Mouse (Mus musculus) hindbrain, embryonic 13.5 days (tissue): ENCODE data around the gene Slc6a16. TPM values are rescaled to one million over a fixed set of nuclear protein-coding genes. Genes with fewer than 3 reads are reported as not detected.

Experiments used
- ATAC-seq: fragments of 200-750 bp; cut with Nextera tagmentation; 2 replicates; pipeline ENCODE4 v1.8.0; 2017; ENCODE audit warnings: moderate TSS enrichment; ENCODE audit not compliant: low FRiP score
- H3K27ac ChIP-seq: fragments of 300-500 bp; sonication (generic); 2 replicates; pipeline ENCODE4 v1.5.1; 2015; ENCODE audit warnings: inconsistent platforms, mild to moderate bottlenecking, moderate library complexity
- H3K27me3 ChIP-seq: fragments of 300-500 bp; sonication (generic); 2 replicates; pipeline ENCODE4 v1.6.1; 2015; ENCODE audit warnings: mild to moderate bottlenecking, inconsistent platforms
- H3K36me3 ChIP-seq: fragments of 300-500 bp; sonication (generic); 2 replicates; pipeline ENCODE4 v1.6.1; 2015; ENCODE audit warnings: mild to moderate bottlenecking, inconsistent platforms
- H3K4me1 ChIP-seq: fragments of 300-500 bp; sonication (generic); replicated peaks from 2 replicates; pipeline ENCODE4 v1.6.1; 2015; ENCODE audit warnings: inconsistent platforms
- H3K4me2 ChIP-seq: fragments of 300-500 bp; sonication (generic); 2 replicates; pipeline ENCODE4 v1.6.1; 2015; ENCODE audit warnings: inconsistent platforms, mild to moderate bottlenecking, moderate library complexity
- H3K4me3 ChIP-seq: fragments of 300-500 bp; sonication (generic); 2 replicates; pipeline ENCODE4 v1.5.1; 2015; ENCODE audit warnings: mild to moderate bottlenecking, inconsistent platforms
- H3K9ac ChIP-seq: fragments of 300-500 bp; sonication (generic); 2 replicates; pipeline ENCODE4 v1.6.1; 2015; ENCODE audit warnings: mild to moderate bottlenecking, inconsistent platforms
- H3K9me3 ChIP-seq: fragments of 300-500 bp; sonication (generic); 2 replicates; pipeline ENCODE4 v1.6.1; 2016; ENCODE audit warnings: inconsistent platforms
- WGBS: fragments of 180-500 bp; shearing (Covaris S2); methylation state at CpG from one replicate; pipeline ENCODE4 v1.1.7; 2015; 5-methylcytosine and 5-hydroxymethylcytosine counted together
- polyA plus RNA-seq: library from polyadenylated mRNA; unstranded; fragments of >200 nt; fragmentation: Nextera tagmentation; extraction: Ambion mirVana; gene quantifications from 2 replicates; pipeline ENCODE4 v1.2.1, GENCODE M21; 2015

Slc6a16 gene
- polyA plus RNA-seq, 1 experiment from 2014 or later, result 0.38 TPM

GRCm38 (mm10) chr7:45202654-45203053 is 38.2 kb upstream of the Slc6a16 start:
- Histone ChIP-seq H3K4me2 (no peak overlapping the region), H3K36me3 (no peaks in the 10 kb centered on the region), H3K9me3 (no peaks in the 10 kb centered on the region), H3K27ac (no peak overlapping the region), H3K27me3 (peaks cover 13% of the 10 kb centered on the region), H3K4me1 (peaks cover 10% of the 10 kb centered on the region; the same call in 1 of the 2 replicates), H3K4me3 (no peak overlapping the region), H3K9ac (no peak overlapping the region)
- WGBS, result 67% methylated on average over 10 of the region's 10 CpGs
- ATAC-seq, result no peak

GRCm38 (mm10) chr7:45204380-45205143 is 36.3 kb upstream of the Slc6a16 start, which contains the start of gene Ccdc155:
Ccdc155 (minus strand) TSS chr7:45204892.
- peak within 1 kb of the TSS; percentile 62 for H3K4me2 ChIP-seq
- ATAC-seq, result peak; percentile 97
- no peaks in the 10 kb centered on the region for H3K36me3 ChIP-seq
- peak within 1 kb of the TSS; percentile 69 for H3K9ac ChIP-seq
- H3K9me3 ChIP-seq, result no peaks in the 10 kb centered on the region
- H3K27ac ChIP-seq, result peak within 1 kb of the TSS; percentile 88
- peaks cover 5% of the 10 kb centered on the region; the same call in 1 of the 2 replicates for H3K4me1 ChIP-seq
- peaks cover 20% of the 10 kb centered on the region for H3K27me3 ChIP-seq
- WGBS, result 8% methylated on average over 44 of the region's 44 CpGs
- peak within 1 kb of the TSS; percentile 47 for H3K4me3 ChIP-seq

GRCm38 (mm10) chr7:45208260-45208659 is 32.6 kb upstream of the Slc6a16 start:
- H3K36me3 ChIP-seq, result no peaks in the 10 kb centered on the region
- H3K4me3 ChIP-seq, result no peak overlapping the region
- no peak overlapping the region for H3K4me2 ChIP-seq
- H3K4me1 ChIP-seq, result peaks cover 5% of the 10 kb centered on the region; the same call in 1 of the 2 replicates
- 82% methylated on average over 6 of the region's 6 CpGs for WGBS
- H3K9me3 ChIP-seq, result no peaks in the 10 kb centered on the region
- peaks cover 44% of the 10 kb centered on the region for H3K27me3 ChIP-seq
- H3K9ac ChIP-seq, result no peak overlapping the region
- ATAC-seq, result no peak
- H3K27ac ChIP-seq, result no peak overlapping the region

GRCm38 (mm10) chr7:45211070-45211469 is 29.8 kb upstream of the Slc6a16 start:
- Histone ChIP-seq H3K4me2 (no peak overlapping the region), H3K4me1 (peaks cover 6% of the 10 kb centered on the region), H3K9me3 (no peaks in the 10 kb centered on the region), H3K27ac (no peak overlapping the region), H3K4me3 (no peak overlapping the region), H3K27me3 (peaks cover 43% of the 10 kb centered on the region), H3K9ac (no peak overlapping the region), H3K36me3 (no peaks in the 10 kb centered on the region)
- no peak for ATAC-seq
- 80% methylated on average over 10 of the region's 10 CpGs for WGBS

- no peak within 1 kb of the TSS for H3K9ac ChIP-seq
- H3K27ac ChIP-seq, result no peak within 1 kb of the TSS
- peaks cover 14% of the 10 kb centered on the region for H3K4me1 ChIP-seq
- ATAC-seq, result no peak
- no peaks in the 10 kb centered on the region for H3K36me3 ChIP-seq
- WGBS, result 6% methylated on average over 17 of the region's 17 CpGs
- peaks cover 41% of the 10 kb centered on the region for H3K27me3 ChIP-seq
- H3K4me2 ChIP-seq, result peak within 1 kb of the TSS; percentile 21; the same call in 1 of the 2 replicates
- 0 out of 2 replicates have a peak within 1 kb of the TSS, but pooled peaks have one; percentile 5 for H3K4me3 ChIP-seq
- H3K9me3 ChIP-seq, result no peaks in the 10 kb centered on the region
These were observed 29.0 kb upstream of the Slc6a16 start, which contains the start of gene Dkkl1 for GRCm38 (mm10) chr7:45211851-45212251. Dkkl1 (minus strand) TSS chr7:45212147.

- Histone ChIP-seq H3K4me2 (no peak overlapping the region), H3K9me3 (no peaks in the 10 kb centered on the region), H3K27me3 (peaks cover 41% of the 10 kb centered on the region), H3K9ac (no peak overlapping the region), H3K36me3 (no peaks in the 10 kb centered on the region), H3K4me3 (no peak overlapping the region), H3K27ac (no peak overlapping the region), H3K4me1 (peaks cover 19% of the 10 kb centered on the region)
- ATAC-seq, result no peak
- 74% methylated on average over 7 of the region's 7 CpGs for WGBS
These were observed 28.5 kb upstream of the Slc6a16 start for GRCm38 (mm10) chr7:45212356-45212755.

- no peak for ATAC-seq
- Histone ChIP-seq H3K4me3 (no peak overlapping the region), H3K4me2 (no peak overlapping the region), H3K4me1 (peaks cover 31% of the 10 kb centered on the region), H3K36me3 (no peaks in the 10 kb centered on the region), H3K27ac (no peak overlapping the region), H3K27me3 (peaks cover 41% of the 10 kb centered on the region), H3K9me3 (no peaks in the 10 kb centered on the region), H3K9ac (no peak overlapping the region)
- WGBS, result 60% methylated on average over 5 of the region's 5 CpGs
These were observed 27.2 kb upstream of the Slc6a16 start for GRCm38 (mm10) chr7:45213708-45214107.

GRCm38 (mm10) chr7:45215673-45216441 is 25.0 kb upstream of the Slc6a16 start, which contains the start of gene Tead2:
Tead2 (plus strand) TSS chr7:45215753.
- Histone ChIP-seq H3K27me3 (peaks cover 21% of the 10 kb centered on the region), H3K9me3 (no peaks in the 10 kb centered on the region), H3K4me2 (peak within 1 kb of the TSS; percentile 72), H3K36me3 (peaks cover 7% of the 10 kb centered on the region), H3K4me1 (peaks cover 38% of the 10 kb centered on the region), H3K4me3 (peak within 1 kb of the TSS; percentile 55), H3K27ac (peak within 1 kb of the TSS; percentile 86), H3K9ac (peak within 1 kb of the TSS; percentile 84)
- peak; percentile 67 for ATAC-seq
- WGBS, result under 1% methylated on average over 55 of the region's 55 CpGs

- peak; percentile 72 for ATAC-seq
- WGBS, result under 1% methylated on average over 13 of the region's 13 CpGs
- Histone ChIP-seq H3K4me2 (peak overlapping the region; percentile 72), H3K27ac (peak overlapping the region; percentile 86), H3K36me3 (peaks cover 10% of the 10 kb centered on the region), H3K9ac (peak overlapping the region; percentile 84), H3K9me3 (no peaks in the 10 kb centered on the region), H3K4me3 (peak overlapping the region; percentile 55), H3K4me1 (peaks cover 42% of the 10 kb centered on the region), H3K27me3 (peaks cover 14% of the 10 kb centered on the region)
These were observed 24.3 kb upstream of the Slc6a16 start for GRCm38 (mm10) chr7:45216442-45217183.

- H3K4me2 ChIP-seq, result no peak overlapping the region
- H3K4me1 ChIP-seq, result peaks cover 34% of the 10 kb centered on the region
- no peak overlapping the region for H3K9ac ChIP-seq
- H3K9me3 ChIP-seq, result no peaks in the 10 kb centered on the region
- H3K27me3 ChIP-seq, result no peaks in the 10 kb centered on the region
- H3K27ac ChIP-seq, result no peak overlapping the region
- peaks cover 36% of the 10 kb centered on the region for H3K36me3 ChIP-seq
- no peak for ATAC-seq
- WGBS, result 94% methylated on average over 2 of the region's 2 CpGs
- no peak overlapping the region for H3K4me3 ChIP-seq
These were observed 19.2 kb upstream of the Slc6a16 start for GRCm38 (mm10) chr7:45221680-45222079.

GRCm38 (mm10) chr7:45224826-45225225 is 16.1 kb upstream of the Slc6a16 start:
- WGBS, result 96% methylated on average over 7 of the region's 7 CpGs

More at GRCm38 (mm10) chr7:45224826-45225225, 16.1 kb upstream of the Slc6a16 start:
- Histone ChIP-seq H3K9me3 (no peaks in the 10 kb centered on the region), H3K4me3 (no peak overlapping the region), H3K27ac (no peak overlapping the region), H3K4me2 (no peak overlapping the region), H3K4me1 (peaks cover 8% of the 10 kb centered on the region; the same call in 1 of the 2 replicates), H3K27me3 (no peaks in the 10 kb centered on the region), H3K9ac (no peak overlapping the region), H3K36me3 (peaks cover 59% of the 10 kb centered on the region)
- ATAC-seq, result no peak
